Mouse (Mus musculus) ES-CJ7 (cell line): ENCODE measurements around the gene Scn8a.

Source experiments
- DNase-seq: peaks from one replicate; pipeline ENCODE4 v3.0.0; 2011; ENCODE audit warnings: low read depth, low spot score

Scn8a gene

DNA sequence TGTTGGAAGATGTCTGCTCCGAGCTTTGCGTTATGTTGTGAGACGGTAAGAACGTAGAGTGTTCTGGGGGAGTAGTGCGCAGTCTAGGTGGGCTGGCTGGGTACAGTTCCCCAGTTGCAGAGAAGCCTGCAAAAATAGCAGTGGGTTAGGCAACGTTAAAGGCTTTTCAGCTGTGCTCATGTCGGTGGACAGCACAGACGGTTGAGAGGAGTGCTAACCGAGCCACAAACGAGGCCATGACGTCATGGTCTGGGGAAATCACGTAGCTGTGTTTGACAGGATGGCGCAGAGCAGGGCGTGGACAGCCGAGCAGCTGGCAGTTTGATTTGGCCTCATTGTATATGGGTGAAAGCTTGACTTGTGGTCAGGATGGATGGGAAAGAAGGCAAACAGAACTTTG, 9.4 kb downstream of the Scn8a start:
- no peak for DNase-seq

GRCm38 (mm10) chr15:100881385-100881784, 11.7 kb downstream of the Scn8a start:
- no peak for DNase-seq

DNA sequence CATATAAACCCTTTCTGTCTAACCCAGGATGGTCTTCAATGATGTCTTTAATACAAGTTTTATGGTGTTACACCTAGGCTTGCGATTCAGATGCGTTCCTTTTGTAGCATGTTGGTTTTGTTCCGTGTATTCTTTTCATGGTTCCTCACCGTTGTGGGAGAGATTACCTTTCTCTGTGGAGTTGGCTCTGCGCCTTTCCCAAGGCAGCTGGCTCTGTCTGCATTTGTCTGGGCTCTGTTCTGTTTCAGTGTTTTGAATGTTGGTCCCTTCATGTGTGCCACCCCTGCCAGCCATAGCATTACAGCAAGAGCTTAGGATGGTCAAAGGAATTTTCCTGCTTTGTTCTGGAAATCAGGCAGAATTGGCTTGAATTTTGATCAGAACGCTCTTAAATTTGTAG, 14.8 kb downstream of the Scn8a start:
- no peak for DNase-seq

- no peak for DNase-seq
These were observed 22.3 kb downstream of the Scn8a start for GRCm38 (mm10) chr15:100891962-100892361.

- no peak for DNase-seq
These were observed 26.8 kb downstream of the Scn8a start for GRCm38 (mm10) chr15:100896502-100896901.

GRCm38 (mm10) chr15:100903811-100904210, 34.2 kb downstream of the Scn8a start:
- DNase-seq: no peak

DNA sequence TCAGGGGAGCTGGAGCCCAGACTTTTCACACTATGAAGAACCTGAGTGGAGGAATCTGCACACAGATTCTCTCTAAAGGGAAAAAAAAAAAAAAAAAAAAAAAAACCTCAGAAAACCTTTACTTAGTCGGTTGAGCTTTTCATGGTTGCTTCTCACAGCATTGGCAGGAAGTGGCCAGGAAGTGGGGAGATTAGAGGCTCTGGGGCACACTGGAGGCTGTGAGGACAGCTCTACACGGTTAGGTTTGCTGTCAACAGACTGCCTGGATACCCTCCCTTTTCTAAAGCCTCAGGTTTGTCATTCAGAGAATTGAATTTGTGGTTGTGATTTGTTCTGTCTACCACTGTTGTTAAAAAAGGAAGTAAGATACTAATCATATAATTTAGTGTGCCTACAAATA, 35.3 kb downstream of the Scn8a start:
- no peak for DNase-seq

DNA sequence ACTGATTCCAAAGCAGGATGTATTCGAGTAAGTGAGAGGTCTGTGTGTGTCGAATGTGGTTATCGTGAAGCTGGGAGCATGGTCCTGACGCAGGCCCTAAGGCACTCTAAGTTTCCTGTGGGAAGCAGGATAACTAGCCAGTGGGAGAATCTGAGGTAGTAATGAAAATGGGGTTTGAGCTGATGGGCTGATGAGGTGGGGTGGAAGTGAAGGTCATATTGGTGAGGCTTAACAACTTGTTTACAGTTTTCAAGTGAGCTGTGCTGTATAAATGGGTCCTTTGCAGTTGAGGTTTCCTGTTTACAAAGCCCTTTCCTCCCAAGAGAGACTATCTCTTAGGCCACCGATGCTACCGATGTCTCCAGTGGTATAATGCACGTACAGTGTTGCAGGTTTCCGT, 36.1 kb downstream of the Scn8a start:
- DNase-seq: no peak

DNA sequence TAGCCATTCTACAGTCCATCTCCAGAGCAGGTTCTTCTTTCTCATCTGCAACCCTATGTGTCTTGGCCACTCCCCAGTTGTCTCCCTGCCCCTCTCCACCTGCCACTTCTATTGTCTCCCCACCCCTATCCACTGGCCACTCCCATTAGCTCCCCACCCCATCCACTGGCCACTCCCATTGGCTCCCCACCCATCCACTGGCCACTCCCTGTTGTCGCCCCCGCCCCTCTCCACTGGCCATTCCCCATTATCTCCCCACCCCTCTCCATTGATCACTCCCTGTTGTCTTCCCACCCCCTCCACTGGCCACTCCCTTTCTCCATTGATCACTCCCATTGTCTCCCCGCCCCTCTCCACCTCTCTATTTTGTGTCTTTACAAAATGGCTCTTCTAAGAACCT, 39.2 kb downstream of the Scn8a start:
- DNase-seq: peak; percentile 86

DNA sequence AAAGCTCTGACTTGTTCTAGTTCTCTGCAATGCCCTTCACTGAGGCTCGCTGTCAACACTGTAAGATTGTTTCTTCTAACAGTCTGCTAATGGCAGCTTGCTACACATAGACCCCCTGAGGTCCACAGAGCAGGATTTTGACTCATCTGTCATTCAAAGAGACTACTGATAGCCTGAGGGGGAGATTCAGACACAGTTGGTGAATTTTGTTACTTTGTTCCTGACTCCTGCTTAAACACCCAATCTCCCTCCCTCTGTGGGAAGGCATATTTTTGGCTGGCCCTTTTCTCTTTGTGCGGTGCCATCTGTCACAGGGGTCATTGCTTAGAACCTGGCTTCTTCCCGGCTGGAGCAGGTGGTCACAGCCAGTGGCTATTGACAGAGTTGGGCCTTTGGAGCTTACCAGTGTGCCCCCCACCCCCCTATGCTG, 40.1 kb downstream of the Scn8a start:
- DNase-seq: peak; percentile 63

- DNase-seq: no peak
These were observed 40.8 kb downstream of the Scn8a start for GRCm38 (mm10) chr15:100910381-100910841.

GRCm38 (mm10) chr15:100912676-100913266, 43.1 kb downstream of the Scn8a start:
- DNase-seq: no peak

- peak; percentile 85 for DNase-seq
These were observed 45.1 kb downstream of the Scn8a start for GRCm38 (mm10) chr15:100914734-100915242.

DNA sequence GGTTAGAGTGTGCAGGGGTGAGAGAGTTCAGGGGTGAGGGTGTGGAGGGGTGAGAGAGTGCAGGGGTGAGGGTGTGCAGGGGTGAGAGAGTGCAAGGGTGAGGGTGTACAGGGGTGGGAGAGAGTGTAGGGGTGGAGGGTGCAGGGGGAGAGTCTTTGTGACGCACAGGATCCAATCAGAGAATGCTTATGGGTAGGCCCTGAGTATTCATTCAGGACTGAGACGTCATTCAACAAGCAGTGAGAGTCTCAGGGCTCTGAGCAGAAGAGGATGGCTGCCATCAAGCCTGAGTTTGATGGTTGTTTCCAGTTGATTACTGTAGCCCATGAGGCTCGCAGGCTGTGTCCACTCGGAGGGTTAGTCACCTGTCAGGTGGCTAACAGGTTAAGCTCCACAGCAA, 48.4 kb downstream of the Scn8a start:
- DNase-seq: peak; percentile 31

DNA sequence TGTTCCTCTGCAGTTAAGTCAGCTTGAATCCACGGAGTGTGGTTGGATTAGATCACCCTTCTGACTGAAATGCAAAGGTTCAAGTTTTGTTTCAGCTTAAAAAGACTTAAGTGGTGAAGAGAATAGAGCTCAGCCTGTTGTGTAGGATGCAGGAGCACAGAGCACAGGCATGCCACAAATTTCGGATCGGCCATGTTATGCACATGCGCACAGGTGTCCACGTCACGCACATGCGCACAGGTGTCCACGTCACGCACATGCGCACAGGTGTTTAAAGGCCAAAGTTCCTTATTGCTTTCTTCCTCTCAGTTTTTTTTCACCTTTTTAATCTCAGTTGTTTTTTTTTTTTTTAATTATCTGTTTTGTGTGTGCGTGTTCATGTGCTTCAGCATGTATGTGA, 52.6 kb downstream of the Scn8a start:
- no peak for DNase-seq

DNA sequence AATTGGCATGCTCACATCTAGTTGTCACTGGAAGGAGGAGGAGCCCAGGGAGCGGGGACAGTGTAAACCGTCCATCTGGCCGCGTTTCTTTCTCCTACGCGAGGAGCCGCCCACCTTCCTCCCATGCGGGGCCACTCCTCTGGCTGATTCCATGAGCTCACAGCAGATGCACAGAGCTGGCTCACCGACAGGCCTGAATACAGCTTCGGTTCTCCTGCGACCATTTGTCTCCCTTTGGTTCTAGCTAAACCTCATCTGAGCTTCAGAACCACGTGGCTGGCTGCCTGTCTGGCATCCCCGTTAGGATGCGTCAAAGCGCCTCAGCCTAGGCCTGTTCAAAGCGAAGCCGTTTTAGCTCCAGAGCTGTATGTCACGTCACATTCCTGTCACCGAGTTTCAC, 53.8 kb downstream of the Scn8a start:
- DNase-seq: no peak

- no peak for DNase-seq
These were observed 55.3 kb downstream of the Scn8a start for GRCm38 (mm10) chr15:100924941-100925340.

DNA sequence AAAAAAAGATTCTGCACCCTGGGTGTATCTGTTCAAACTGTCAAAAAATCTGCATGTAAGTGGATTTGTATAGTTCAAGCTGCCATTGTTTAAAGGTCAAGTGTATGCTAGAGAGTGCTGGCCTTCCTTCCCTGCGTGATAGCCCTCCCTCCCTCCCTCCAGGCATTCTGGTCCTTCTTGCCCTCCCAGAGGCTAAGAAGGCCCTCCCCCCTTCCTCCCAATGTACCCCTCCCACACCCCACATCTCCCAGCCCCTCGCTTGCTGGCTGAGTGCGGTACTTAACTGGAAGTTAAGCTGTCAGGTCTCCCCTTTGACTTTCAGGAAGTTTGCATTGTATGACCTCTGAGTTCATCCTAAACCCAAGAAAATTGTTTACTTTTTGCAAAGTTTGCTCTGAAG, 60.8 kb downstream of the Scn8a start:
- DNase-seq: peak; percentile 67

GRCm38 (mm10) chr15:100936176-100936575, 66.5 kb downstream of the Scn8a start:
- no peak for DNase-seq

DNA sequence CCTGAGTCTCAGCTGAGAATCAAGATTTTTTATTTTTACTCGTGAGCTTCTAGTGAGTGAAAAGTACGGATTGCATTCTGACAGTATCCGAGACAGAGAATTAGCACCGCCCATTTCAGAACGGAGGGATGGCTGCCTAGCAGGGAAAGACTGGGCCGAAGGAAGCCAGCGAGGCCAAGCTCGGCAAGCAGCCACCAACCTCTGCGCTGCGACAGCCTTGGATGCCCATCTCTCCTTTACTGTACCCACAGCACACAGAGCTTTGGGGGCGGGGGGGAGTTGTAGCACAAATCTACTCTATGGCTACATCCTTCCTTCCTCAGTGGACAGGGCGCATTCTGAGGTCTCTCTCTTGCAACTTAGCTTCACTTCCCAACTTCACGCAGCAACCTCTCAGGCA, 78.7 kb downstream of the Scn8a start:
- DNase-seq: no peak

GRCm38 (mm10) chr15:100949169-100949568, 79.5 kb downstream of the Scn8a start:
- DNase-seq: no peak

- DNase-seq: no peak
These were observed 81.8 kb downstream of the Scn8a start for GRCm38 (mm10) chr15:100951491-100951890.

DNA sequence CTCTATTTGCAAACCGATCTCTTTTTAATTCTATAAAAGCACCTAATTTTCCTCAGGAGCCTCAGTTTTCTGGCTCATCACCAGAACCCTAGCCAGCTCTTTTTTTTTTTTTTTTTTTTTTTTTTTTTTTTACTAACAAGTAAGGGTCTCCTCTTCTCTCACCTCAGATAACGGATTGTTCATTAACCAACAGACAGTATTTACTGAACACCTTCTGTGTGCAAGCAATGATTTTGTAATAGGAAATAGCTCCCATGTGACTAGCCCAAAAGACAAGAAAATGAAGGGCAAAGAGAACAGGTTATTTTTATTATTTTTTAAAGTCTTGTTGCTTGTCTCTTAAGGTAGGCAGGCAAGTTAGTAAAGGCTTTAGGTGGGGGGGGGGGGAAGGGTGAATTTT, 82.6 kb downstream of the Scn8a start:
- DNase-seq: no peak

GRCm38 (mm10) chr15:100952854-100953253, 83.2 kb downstream of the Scn8a start:
- DNase-seq: no peak
